Mouse (Mus musculus) neural tube, embryonic 11.5 days (tissue): ENCODE measurements around the gene Cacna1c. TPM values are rescaled to one million over a fixed set of nuclear protein-coding genes. Genes with fewer than 3 reads are reported as not detected.

Experiments used
- ATAC-seq: fragments of 200-750 bp; cut with Nextera tagmentation; 2 replicates; pipeline ENCODE4 v1.8.0; 2017; ENCODE audit warnings: moderate number of reproducible peaks, mild to moderate bottlenecking, moderate TSS enrichment, moderate library complexity; ENCODE audit not compliant: insufficient read depth, low FRiP score, low TSS enrichment
- DNase-seq: peaks from one replicate; pipeline ENCODE4 v3.0.0-alpha.2; 2015; ENCODE audit warnings: low spot score
- H3K27ac ChIP-seq: fragments of 300-500 bp; sonication (generic); 2 replicates; pipeline ENCODE4 v1.5.1; 2014; ENCODE audit warnings: low read depth, mild to moderate bottlenecking, low read length
- H3K27me3 ChIP-seq: fragments of 300-500 bp; sonication (generic); 2 replicates; pipeline ENCODE4 v1.6.1; 2014; ENCODE audit warnings: mild to moderate bottlenecking, low read length, mixed read lengths; ENCODE audit not compliant: control insufficient read depth, insufficient read depth
- H3K36me3 ChIP-seq: fragments of 300-500 bp; sonication (generic); 2 replicates; pipeline ENCODE4 v1.6.1; 2014; ENCODE audit warnings: mild to moderate bottlenecking, low read length, moderate library complexity, mixed read lengths; ENCODE audit not compliant: control insufficient read depth, insufficient read depth
- H3K4me1 ChIP-seq: fragments of 300-500 bp; sonication (generic); 2 replicates; pipeline ENCODE4 v1.6.1; 2014; ENCODE audit warnings: low read length, mixed read lengths; ENCODE audit not compliant: control insufficient read depth, insufficient read depth
- H3K4me2 ChIP-seq: fragments of 300-500 bp; sonication (generic); 2 replicates; pipeline ENCODE4 v1.6.1; 2014; ENCODE audit warnings: low read depth, mild to moderate bottlenecking, moderate library complexity
- H3K4me3 ChIP-seq: fragments of 300-500 bp; sonication (generic); 2 replicates; pipeline ENCODE4 v1.5.1; 2014; ENCODE audit warnings: low read depth, low read length
- H3K9ac ChIP-seq: fragments of 300-500 bp; sonication (generic); 2 replicates; pipeline ENCODE4 v1.6.1; 2014; ENCODE audit warnings: mild to moderate bottlenecking, low read length
- H3K9me3 ChIP-seq: fragments of 300-500 bp; sonication (generic); 2 replicates; pipeline ENCODE4 v1.6.1; 2016; ENCODE audit warnings: low read length; ENCODE audit not compliant: control insufficient read depth
- WGBS: fragments of 180-500 bp; shearing (Covaris S2); extraction: QIAGEN DNeasy Blood & Tissue Kit; methylation state at CpG from one replicate; pipeline ENCODE4 v1.1.7; 2014; 5-methylcytosine and 5-hydroxymethylcytosine counted together
- polyA plus RNA-seq: library from polyadenylated mRNA; unstranded; fragments of >200 nt; fragmentation: Nextera tagmentation; extraction: Ambion mirVana; gene quantifications from 2 replicates; pipeline ENCODE4 v1.2.1, GENCODE M21; 2014

The Cacna1c gene
- polyA plus RNA-seq, 1 experiment from 2014 or later = 3.3 TPM

DNA sequence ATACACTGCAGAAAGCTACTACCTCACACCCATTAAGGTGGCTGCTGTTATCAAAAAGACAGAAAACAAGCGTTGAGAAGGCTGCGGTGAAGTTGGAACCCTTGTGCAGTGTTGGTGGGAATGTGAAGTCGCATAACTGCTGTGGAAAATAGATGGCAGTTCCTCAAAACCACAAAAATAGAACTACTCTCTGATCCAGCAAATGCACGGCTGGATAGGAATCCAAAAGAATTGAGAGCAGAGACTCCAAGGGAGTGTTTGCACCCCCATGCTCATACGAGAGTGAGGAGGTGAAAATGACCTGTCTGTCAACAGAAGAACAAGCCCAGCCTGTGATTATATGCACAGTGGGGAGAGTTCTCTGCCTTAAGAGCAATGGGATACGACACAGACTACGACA, 123.4 kb downstream of the Cacna1c start:
- H3K27ac ChIP-seq = no peak overlapping the region

DNA sequence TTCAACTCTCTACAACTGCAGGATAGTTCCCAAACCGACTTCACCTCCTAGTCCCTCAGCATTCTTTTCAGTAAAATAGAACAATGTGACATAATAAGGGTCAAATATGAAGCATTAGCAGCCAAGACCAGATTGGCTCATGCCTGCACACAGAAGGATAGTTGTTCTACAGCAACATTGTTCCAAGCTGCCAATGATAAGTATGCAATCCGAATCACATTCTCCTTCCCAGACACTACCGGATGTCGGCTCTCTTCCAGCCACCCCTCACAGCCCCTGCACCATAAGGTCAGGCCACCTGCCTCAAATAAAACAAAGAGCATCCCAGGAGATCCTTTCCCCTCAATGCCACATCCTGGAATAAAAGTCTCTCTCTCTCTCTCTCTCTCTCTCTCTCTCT, 125.4 kb downstream of the Cacna1c start:
- no peak for ATAC-seq
- H3K27me3 ChIP-seq = no peaks in the 10 kb centered on the region
- H3K4me1 ChIP-seq = no peaks in the 10 kb centered on the region
- no peaks in the 10 kb centered on the region for H3K9me3 ChIP-seq
- H3K36me3 ChIP-seq = no peaks in the 10 kb centered on the region
- H3K9ac ChIP-seq = no peak overlapping the region
- H3K27ac ChIP-seq = no peak overlapping the region
- no peak overlapping the region for H3K4me3 ChIP-seq
- whole genome bisulfite sequencing = 76% methylated on average over 4 of the region's 4 CpGs
- DNase-seq = no peak
- H3K4me2 ChIP-seq = no peak overlapping the region

More for the DNA sequence above, 123.4 kb downstream of the Cacna1c start:
- Histone ChIP-seq H3K36me3 (no peaks in the 10 kb centered on the region), H3K4me2 (no peak overlapping the region), H3K4me1 (no peaks in the 10 kb centered on the region), H3K9ac (no peak overlapping the region), H3K27me3 (no peaks in the 10 kb centered on the region), H3K9me3 (no peaks in the 10 kb centered on the region), H3K4me3 (no peak overlapping the region)
- no peak for DNase-seq
- ATAC-seq = no peak
- WGBS = 81% methylated on average over 7 of the region's 7 CpGs

GRCm38 (mm10) chr6:119070351-119070750, 125.9 kb downstream of the Cacna1c start:
- no peak overlapping the region for H3K4me3 ChIP-seq
- H3K36me3 ChIP-seq = no peaks in the 10 kb centered on the region
- H3K9ac ChIP-seq = no peak overlapping the region
- no peak overlapping the region for H3K4me2 ChIP-seq
- H3K4me1 ChIP-seq = no peaks in the 10 kb centered on the region
- no peaks in the 10 kb centered on the region for H3K9me3 ChIP-seq
- ATAC-seq (no peak), DNase-seq (no peak)
- no peaks in the 10 kb centered on the region for H3K27me3 ChIP-seq
- 93% methylated on average over 3 of the region's 3 CpGs for WGBS
- no peak overlapping the region for H3K27ac ChIP-seq

GRCm38 (mm10) chr6:119069145-119069544, 127.1 kb downstream of the Cacna1c start:
- H3K4me2 ChIP-seq = no peak overlapping the region
- H3K9ac ChIP-seq = no peak overlapping the region
- H3K4me3 ChIP-seq = no peak overlapping the region
- DNase-seq = no peak
- H3K4me1 ChIP-seq = no peaks in the 10 kb centered on the region
- H3K27me3 ChIP-seq = no peaks in the 10 kb centered on the region
- H3K27ac ChIP-seq = no peak overlapping the region
- no peak for ATAC-seq
- no peaks in the 10 kb centered on the region for H3K9me3 ChIP-seq
- WGBS = 90% methylated on average over 5 of the region's 5 CpGs
- no peaks in the 10 kb centered on the region for H3K36me3 ChIP-seq

DNA sequence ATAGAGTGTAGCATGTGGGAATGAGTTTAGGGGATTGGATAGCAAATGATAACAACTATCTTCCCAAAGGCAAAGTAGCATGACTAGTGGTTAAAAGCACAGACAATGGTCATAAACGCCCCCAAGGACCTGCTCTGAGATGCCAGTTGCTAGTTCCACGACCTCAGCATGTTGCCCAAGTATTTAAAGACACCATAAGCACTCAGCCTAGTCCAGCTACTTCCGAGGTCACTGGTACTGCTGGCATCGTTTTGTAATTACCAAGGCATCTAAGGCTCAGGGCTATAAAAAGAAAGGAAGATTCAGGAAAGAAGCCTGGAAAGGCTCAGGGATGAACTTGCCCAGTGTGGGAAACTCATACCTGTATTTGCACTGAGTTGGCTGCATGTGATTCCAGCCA, 127.6 kb downstream of the Cacna1c start:
- ATAC-seq = no peak
- no peak overlapping the region for H3K27ac ChIP-seq
- no peaks in the 10 kb centered on the region for H3K27me3 ChIP-seq
- no peak for DNase-seq
- no peak overlapping the region for H3K4me3 ChIP-seq
- H3K4me2 ChIP-seq = no peak overlapping the region
- 71% methylated on average over 4 of the region's 4 CpGs for WGBS
- H3K4me1 ChIP-seq = no peaks in the 10 kb centered on the region
- no peaks in the 10 kb centered on the region for H3K9me3 ChIP-seq
- H3K36me3 ChIP-seq = no peaks in the 10 kb centered on the region
- H3K9ac ChIP-seq = no peak overlapping the region

- Histone ChIP-seq H3K27ac (no peak overlapping the region), H3K36me3 (no peaks in the 10 kb centered on the region), H3K27me3 (no peaks in the 10 kb centered on the region), H3K4me3 (no peak overlapping the region), H3K9me3 (no peaks in the 10 kb centered on the region), H3K4me1 (no peaks in the 10 kb centered on the region), H3K9ac (no peak overlapping the region), H3K4me2 (no peak overlapping the region)
- DNase-seq = no peak
- no peak for ATAC-seq
- 70% methylated on average over 5 of the region's 5 CpGs for WGBS
These were observed 131.3 kb downstream of the Cacna1c start for GRCm38 (mm10) chr6:119064961-119065360.

DNA sequence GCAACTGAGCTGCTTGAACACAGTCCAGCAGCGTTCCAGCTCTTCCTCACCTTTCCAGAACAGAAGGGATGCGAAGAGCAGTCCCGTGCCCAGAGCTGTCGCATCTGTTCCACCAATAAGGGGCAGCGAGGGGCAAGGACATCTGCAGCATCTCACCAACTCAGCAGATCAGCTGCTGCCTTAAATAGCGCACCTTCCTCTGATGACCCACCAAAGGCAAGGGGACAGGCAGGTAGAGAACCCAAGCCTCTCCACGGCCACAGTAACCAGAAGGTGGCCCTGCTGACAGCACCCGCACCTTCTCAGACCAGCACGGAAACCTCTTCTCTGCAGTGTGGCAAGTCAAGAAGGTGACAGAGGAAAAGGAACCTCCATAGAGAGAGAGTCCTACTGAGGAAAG, 131.8 kb downstream of the Cacna1c start:
- WGBS = 97% methylated on average over 9 of the region's 9 CpGs

DNA sequence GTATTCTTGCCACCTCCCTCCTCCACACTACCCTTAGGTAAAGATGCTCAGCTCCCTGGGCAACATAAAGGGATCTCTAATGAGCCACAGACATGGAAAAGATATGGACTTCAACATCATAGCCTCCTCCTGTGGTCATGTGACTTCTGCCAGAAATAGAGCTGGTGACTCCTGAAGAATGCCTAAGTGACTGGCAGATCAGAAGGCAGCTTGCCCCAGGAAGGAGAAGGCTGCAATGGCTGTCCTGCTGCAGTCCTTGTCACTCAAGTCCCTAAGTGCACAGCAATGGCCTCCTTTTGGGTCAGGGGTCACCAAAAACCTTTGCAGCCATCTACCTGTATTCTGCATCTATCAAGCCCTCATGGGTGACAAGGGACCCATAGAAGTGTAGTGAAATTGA, 133.5 kb downstream of the Cacna1c start:
- H3K27me3 ChIP-seq = no peaks in the 10 kb centered on the region
- DNase-seq (no peak), ATAC-seq (no peak)
- H3K9me3 ChIP-seq = no peaks in the 10 kb centered on the region
- H3K4me1 ChIP-seq = no peaks in the 10 kb centered on the region
- no peaks in the 10 kb centered on the region for H3K36me3 ChIP-seq
- H3K4me2 ChIP-seq = no peak overlapping the region
- H3K4me3 ChIP-seq = no peak overlapping the region
- no peak overlapping the region for H3K27ac ChIP-seq
- H3K9ac ChIP-seq = no peak overlapping the region

More for the DNA sequence above, 131.8 kb downstream of the Cacna1c start:
- no peaks in the 10 kb centered on the region for H3K36me3 ChIP-seq
- ATAC-seq (no peak), DNase-seq (no peak)
- H3K27me3 ChIP-seq = no peaks in the 10 kb centered on the region
- H3K9me3 ChIP-seq = no peaks in the 10 kb centered on the region
- no peak overlapping the region for H3K27ac ChIP-seq
- H3K4me3 ChIP-seq = no peak overlapping the region
- no peak overlapping the region for H3K9ac ChIP-seq
- H3K4me2 ChIP-seq = no peak overlapping the region
- H3K4me1 ChIP-seq = no peaks in the 10 kb centered on the region

- Histone ChIP-seq H3K9ac (no peak overlapping the region), H3K4me3 (no peak overlapping the region), H3K27ac (no peak overlapping the region), H3K4me2 (no peak overlapping the region), H3K27me3 (no peaks in the 10 kb centered on the region), H3K4me1 (no peaks in the 10 kb centered on the region), H3K9me3 (no peaks in the 10 kb centered on the region), H3K36me3 (no peaks in the 10 kb centered on the region)
- no peak for ATAC-seq
- WGBS = 77% methylated on average over 3 of the region's 3 CpGs
- no peak for DNase-seq
These were observed 137.3 kb downstream of the Cacna1c start for GRCm38 (mm10) chr6:119058896-119059295.
